Mouse (Mus musculus) CD4-positive, CD25-positive, alpha-beta regulatory T cell, adult 4 months (primary cell): ENCODE measurements around the gene Defb20. TPM values are rescaled to one million over a fixed set of nuclear protein-coding genes. Genes with fewer than 3 reads are reported as not detected.

Source experiments
- ATAC-seq: one replicate; pipeline ENCODE4 v1.8.0; 2017
- polyA plus RNA-seq, 2 experiments: library from polyadenylated mRNA; unstranded; fragments of 100-300 nt; shearing (Covaris generic); gene quantifications; one replicate each; pipeline ENCODE4 v1.2.1; 2017

The Defb20 gene
- polyA plus RNA-seq, 2 experiments from 2014 or later: not detected

GRCm38 (mm10) chr2:152500204-152500862 lies 23.5 kb downstream of the Defb20 start:
- ATAC-seq: no peak

DNA sequence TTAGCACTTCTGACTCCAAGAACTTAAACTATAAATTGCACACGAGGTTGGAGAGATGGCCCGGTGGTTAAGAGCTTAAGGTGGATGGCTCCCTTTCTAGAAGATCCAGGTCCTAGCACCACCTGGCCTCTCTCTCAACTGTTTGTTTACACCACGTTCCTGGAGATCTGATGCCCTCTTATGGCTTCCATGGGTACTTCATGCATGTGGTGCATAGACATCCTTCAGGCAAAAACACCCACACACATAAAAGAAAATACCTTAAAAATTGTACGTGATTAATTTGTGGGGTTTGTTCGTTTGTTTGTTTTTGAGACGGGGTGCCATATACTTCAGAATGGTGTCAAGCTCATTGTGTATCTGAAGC lies 24.0 kb downstream of the Defb20 start:
- ATAC-seq: no peak

DNA sequence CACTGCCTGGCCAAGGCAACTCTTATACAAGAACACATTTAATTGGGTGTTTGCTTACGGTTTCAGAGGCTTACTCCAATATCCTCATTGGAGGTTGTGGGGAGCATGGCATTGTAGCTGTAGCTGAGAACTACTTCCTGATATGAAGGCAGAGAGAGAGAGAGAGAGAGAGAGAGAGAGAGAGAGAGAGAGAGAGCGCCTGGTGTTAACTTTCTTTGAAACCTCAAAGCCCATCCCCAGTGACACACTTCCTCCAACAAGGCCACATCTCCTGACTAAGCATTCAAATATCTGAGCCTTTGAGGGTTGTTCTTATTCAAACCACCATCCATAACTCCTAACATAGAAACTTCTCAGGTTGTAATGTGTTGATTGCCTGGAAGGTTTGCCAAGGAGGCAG lies 27.1 kb downstream of the Defb20 start:
- no peak for ATAC-seq

DNA sequence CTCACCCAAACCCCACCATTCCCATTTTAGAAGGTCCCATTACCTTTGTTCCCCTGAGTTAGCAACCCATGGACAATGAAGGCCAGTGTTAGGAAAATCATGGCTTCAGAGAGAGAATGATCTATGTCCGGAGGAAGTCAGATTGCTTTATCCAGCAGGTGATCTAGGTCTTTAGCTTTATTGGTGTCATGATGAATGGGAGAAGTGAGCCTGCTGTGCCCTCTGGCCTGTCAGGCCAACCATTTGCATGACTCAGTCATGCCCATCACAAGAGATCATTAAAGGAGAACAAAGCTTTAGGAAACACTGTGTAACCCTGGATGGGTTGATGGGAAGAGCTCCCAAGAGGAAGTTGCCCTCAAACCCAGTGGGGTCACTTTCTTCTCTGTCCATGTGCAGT lies 34.7 kb downstream of the Defb20 start, which contains the start of gene Defb26:
Gene Defb26 (minus strand): TSS at position 101 of the 400 bp plus-strand sequence.
- ATAC-seq: no peak

- ATAC-seq: no peak
Measured at GRCm38 (mm10) chr2:152516084-152516483, 39.2 kb downstream of the Defb20 start.

DNA sequence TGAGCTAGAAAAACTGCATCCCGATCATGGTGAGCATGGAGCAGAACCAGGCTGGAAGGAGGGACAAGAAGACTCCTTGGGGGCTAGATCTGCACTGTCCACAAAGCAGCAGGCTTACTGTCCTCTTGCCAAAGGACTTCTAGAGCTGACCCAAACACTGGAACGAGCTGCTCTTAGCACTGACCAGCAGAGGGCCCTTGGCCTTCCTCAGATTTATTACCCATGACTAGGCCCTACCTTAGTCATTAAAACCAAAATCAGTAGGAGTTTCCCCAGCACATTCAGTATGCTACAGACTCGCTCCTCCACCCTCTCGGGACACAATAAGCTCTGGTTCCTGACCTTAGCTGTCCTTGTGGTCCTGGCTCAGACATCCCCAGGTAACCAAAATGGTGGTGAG lies 41.1 kb downstream of the Defb20 start, which contains the start of gene Defb28:
Gene Defb28 (plus strand): TSS at position 275 of the 400 bp plus-strand sequence.
- no peak for ATAC-seq

Other genes with a start within 250 kb of the Defb20 start
- gene Tbc1d20, start 183.2 kb upstream of the Defb20 start, polyA plus RNA-seq: 10 to 100 TPM; 19.5 to 21.3 TPM
- 10 to 100 TPM; 53.4 to 74.3 TPM for gene Rbck1, start 144.4 kb upstream of the Defb20 start, polyA plus RNA-seq
- gene Trib3, start 133.0 kb upstream of the Defb20 start, polyA plus RNA-seq: 1 to 10 TPM; 2.4 to 5.1 TPM
- gene Nrsn2, start 100.4 kb upstream of the Defb20 start, polyA plus RNA-seq: not detected
- gene Sox12, start 79.0 kb upstream of the Defb20 start, polyA plus RNA-seq: under 1 TPM; 0.32 to 0.73 TPM
- under 1 TPM; 0.57 to 0.75 TPM for gene Zcchc3, start 62.0 kb upstream of the Defb20 start, polyA plus RNA-seq
- not detected for gene 6820408C15Rik, start 61.5 kb upstream of the Defb20 start, polyA plus RNA-seq
- gene Defb23, start 12.4 kb upstream of the Defb20 start, polyA plus RNA-seq: not detected
- not detected for gene Defb22, start 13.1 kb downstream of the Defb20 start, polyA plus RNA-seq
- gene Defb26, start 34.6 kb downstream of the Defb20 start, polyA plus RNA-seq: not detected
- gene Defb28, start 41.2 kb downstream of the Defb20 start, polyA plus RNA-seq: not detected
- not detected for gene Defb29, start 63.0 kb downstream of the Defb20 start, polyA plus RNA-seq
- not detected for gene Gm17416, start 92.3 kb downstream of the Defb20 start, polyA plus RNA-seq
- not detected for gene Defb21, start 95.7 kb downstream of the Defb20 start, polyA plus RNA-seq
- not detected for gene Defb19, start 103.2 kb downstream of the Defb20 start, polyA plus RNA-seq
- not detected for gene Defb45, start 122.3 kb downstream of the Defb20 start, polyA plus RNA-seq
- gene Defb36, start 127.3 kb downstream of the Defb20 start, polyA plus RNA-seq: not detected
- not detected for gene Defb25, start 146.0 kb downstream of the Defb20 start, polyA plus RNA-seq
- not detected for gene Rem1, start 149.9 kb downstream of the Defb20 start, polyA plus RNA-seq
- 10 to 100 TPM; 76.1 to 76.2 TPM for gene H13, start 192.4 kb downstream of the Defb20 start, polyA plus RNA-seq
- 1 to 10 TPM; 3.7 to 3.9 TPM for gene Mcts2, start 210.0 kb downstream of the Defb20 start, polyA plus RNA-seq